Mouse (Mus musculus): ENCODE results near the gene Gli1. TPM values are rescaled to one million over a fixed set of nuclear protein-coding genes. Genes with fewer than 3 reads are reported as not detected.

Gli1 gene
- polyA plus RNA-seq, 1 experiment from 2014 or later = 7.6 TPM

DNA sequence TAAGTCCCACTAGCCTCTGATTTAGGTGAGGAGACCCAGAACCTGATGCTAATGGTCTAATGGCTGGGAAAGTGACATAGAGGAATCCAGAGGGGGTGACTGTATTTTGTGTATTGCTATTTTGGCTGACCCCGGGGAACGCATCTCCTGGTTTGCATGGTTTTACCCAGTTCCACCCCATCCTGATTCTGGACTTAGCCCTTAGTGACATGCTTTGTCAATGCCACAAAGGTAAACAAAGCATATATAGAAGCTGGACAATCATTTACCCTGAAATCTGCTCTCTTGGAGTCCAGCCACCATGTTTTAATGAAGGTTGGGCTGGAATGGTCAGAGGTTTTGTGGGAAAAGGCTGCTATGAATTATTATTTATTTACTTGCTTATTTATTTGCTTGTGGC, 26.5 kb upstream of the Gli1 start:
- Histone ChIP-seq H3K4me3 (ENCODE audit: low read length) (no peak overlapping the region), H3K9ac (ENCODE audit: low read depth, low read length) (no peak overlapping the region), H3K27me3 (replicated peaks; ENCODE audit: control insufficient read depth, insufficient read depth, low read length) (no peaks in the 10 kb centered on the region), H3K27ac (ENCODE audit: low read length) (no peak overlapping the region), H3K4me2 (ENCODE audit: low read depth, low read length) (no peak overlapping the region), H3K4me1 (ENCODE audit: control insufficient read depth, insufficient read depth, low read length) (no peaks in the 10 kb centered on the region), H3K9me3 (ENCODE audit: control insufficient read depth, low read length) (no peaks in the 10 kb centered on the region), H3K36me3 (ENCODE audit: control insufficient read depth, insufficient read depth, low read length) (no peaks in the 10 kb centered on the region)
- WGBS = 58% methylated on average over 2 of the region's 2 CpGs
- ATAC-seq = no peak

DNA sequence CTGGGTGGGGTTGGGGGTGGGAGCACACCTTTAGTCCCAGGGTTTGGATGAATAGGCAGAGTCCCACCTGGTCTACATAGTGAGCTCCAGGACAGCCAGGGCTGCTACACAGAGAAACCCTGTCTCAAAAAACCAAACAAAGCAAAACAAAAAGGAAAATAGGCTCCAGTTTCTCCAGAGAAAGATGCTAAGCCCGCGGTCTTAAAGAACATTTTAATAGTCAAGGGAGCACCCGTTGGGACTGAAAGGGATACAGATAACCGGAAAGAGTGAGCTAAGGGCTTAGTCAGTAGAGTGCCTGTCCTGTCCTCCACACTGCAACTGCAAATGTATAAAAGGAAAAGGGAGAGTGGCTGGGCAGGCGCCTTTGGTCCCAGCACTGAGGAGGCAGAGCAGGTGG, 25.3 kb upstream of the Gli1 start:
- 76% methylated on average over 5 of the region's 5 CpGs for WGBS
- Histone ChIP-seq H3K9me3 (ENCODE audit: control insufficient read depth, low read length) (no peaks in the 10 kb centered on the region), H3K4me3 (ENCODE audit: low read length) (no peak overlapping the region), H3K27ac (ENCODE audit: low read length) (no peak overlapping the region), H3K4me2 (ENCODE audit: low read depth, low read length) (no peak overlapping the region), H3K27me3 (replicated peaks; ENCODE audit: control insufficient read depth, insufficient read depth, low read length) (no peaks in the 10 kb centered on the region), H3K36me3 (ENCODE audit: control insufficient read depth, insufficient read depth, low read length) (no peaks in the 10 kb centered on the region), H3K9ac (ENCODE audit: low read depth, low read length) (no peak overlapping the region), H3K4me1 (ENCODE audit: control insufficient read depth, insufficient read depth, low read length) (no peaks in the 10 kb centered on the region)
- ATAC-seq = no peak

DNA sequence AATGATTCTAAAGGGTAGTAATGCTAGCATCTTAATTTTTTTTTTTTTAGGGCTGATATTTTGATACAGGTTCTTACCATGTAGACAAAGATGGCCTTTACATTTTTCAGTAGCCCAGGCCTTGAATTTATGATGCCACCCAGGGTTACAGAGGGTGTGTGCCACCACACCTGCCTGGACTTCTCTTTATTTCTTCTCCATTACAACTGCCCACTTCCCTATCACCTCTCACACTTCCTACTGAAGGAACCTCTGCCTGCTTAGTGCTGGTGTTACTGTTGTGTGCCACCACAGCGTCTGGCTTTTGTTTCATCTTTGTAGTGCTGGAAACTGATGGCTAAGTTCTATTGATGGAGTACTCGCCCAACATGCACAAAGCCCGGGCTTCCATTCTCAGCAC, 18.9 kb upstream of the Gli1 start:
- no peak overlapping the region for H3K27ac ChIP-seq (ENCODE audit: low read length)
- H3K27me3 ChIP-seq (replicated peaks; ENCODE audit: control insufficient read depth, insufficient read depth, low read length) = no peaks in the 10 kb centered on the region
- H3K4me1 ChIP-seq (ENCODE audit: control insufficient read depth, insufficient read depth, low read length) = no peaks in the 10 kb centered on the region
- no peaks in the 10 kb centered on the region for H3K36me3 ChIP-seq (ENCODE audit: control insufficient read depth, insufficient read depth, low read length)
- H3K9ac ChIP-seq (ENCODE audit: low read depth, low read length) = no peak overlapping the region
- H3K4me3 ChIP-seq (ENCODE audit: low read length) = no peak overlapping the region
- no peaks in the 10 kb centered on the region for H3K9me3 ChIP-seq (ENCODE audit: control insufficient read depth, low read length)
- ATAC-seq = no peak
- 85% methylated on average over 3 of the region's 3 CpGs for WGBS
- H3K4me2 ChIP-seq (ENCODE audit: low read depth, low read length) = no peak overlapping the region

DNA sequence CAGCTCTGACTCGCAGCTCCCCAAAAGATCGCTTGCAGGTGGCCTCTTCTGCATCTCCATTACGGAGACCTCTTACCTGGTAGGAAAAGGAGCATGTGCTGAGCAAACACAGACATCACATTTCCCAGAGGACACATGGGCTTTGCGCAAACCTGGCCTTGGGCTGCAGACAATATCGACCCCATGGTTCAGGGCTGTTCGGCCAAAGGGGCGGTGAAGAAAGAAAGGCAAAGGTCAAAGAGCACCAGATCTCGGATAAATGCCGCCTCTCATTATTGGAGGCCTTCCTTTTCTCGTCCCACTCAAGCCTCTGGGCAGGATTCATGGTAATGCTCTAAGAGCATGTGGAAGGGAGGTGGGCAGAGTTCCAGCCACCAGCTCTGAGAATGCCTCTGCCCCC, 13.6 kb upstream of the Gli1 start:
- no peak for ATAC-seq
- H3K4me1 ChIP-seq (ENCODE audit: control insufficient read depth, insufficient read depth, low read length) = 0 out of 2 replicates have a peak, but pooled peaks cover 2% of the 10 kb centered on the region
- 57% methylated on average over 10 of the region's 10 CpGs for WGBS
- H3K4me3 ChIP-seq (ENCODE audit: low read length) = no peak overlapping the region
- H3K4me2 ChIP-seq (ENCODE audit: low read depth, low read length) = no peak overlapping the region
- no peak overlapping the region for H3K9ac ChIP-seq (ENCODE audit: low read depth, low read length)
- H3K36me3 ChIP-seq (ENCODE audit: control insufficient read depth, insufficient read depth, low read length) = no peaks in the 10 kb centered on the region
- no peaks in the 10 kb centered on the region for H3K9me3 ChIP-seq (ENCODE audit: control insufficient read depth, low read length)
- no peak overlapping the region for H3K27ac ChIP-seq (ENCODE audit: low read length)
- H3K27me3 ChIP-seq (replicated peaks; ENCODE audit: control insufficient read depth, insufficient read depth, low read length) = no peaks in the 10 kb centered on the region

DNA sequence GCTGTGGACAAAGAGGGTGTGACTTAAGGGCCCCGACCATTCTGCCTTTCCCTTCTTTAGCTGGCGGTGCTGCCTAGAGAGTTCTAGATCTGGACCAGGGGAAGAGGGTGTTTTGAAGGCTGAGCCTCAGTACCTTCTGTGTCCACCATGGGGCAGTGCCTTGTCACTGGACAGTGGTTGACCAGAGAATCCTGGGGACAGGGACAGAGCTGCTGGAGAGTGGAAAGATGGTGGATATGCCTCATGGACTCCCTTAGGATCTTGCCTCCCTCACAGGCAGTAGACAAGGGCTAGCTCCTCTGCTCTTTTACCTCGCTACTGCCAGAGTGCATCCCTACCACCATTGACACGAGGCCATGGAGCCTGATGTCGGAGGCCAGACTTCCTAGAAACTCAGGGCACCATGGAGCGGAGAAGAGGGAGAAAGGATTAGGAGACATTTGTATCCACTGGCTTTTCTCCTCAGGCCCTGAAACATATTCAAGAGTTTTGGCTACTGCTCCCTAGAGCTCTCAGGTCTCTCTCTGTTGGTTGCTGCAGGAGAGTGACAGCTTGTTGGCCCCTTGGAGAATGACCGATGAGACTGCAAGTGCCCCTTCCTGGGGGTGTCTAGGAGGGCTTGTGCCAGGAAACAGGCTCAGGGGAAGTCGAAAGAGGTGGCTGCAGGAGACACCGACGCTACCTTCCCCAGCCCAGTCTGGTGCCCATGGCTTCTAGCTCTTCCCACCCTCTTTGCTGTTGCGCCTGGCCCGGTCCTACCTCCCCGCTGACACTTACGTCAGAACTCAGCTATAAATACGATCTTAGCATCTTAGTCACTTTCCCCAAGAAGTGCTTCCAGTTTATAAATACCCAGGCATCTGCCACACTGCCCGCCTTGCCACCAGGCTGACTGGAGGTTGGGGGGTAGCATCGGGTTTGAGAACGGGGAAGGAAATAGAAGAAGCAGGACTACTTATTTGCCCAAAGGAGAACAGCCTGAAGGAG, 12.4 kb upstream of the Gli1 start, which contains the start of gene Inhbe:
Gene Inhbe (minus strand): TSS at position 503 of the 987 bp plus-strand sequence.
- ATAC-seq = no peak
- 80% methylated on average over 18 of the region's 18 CpGs for WGBS

DNA sequence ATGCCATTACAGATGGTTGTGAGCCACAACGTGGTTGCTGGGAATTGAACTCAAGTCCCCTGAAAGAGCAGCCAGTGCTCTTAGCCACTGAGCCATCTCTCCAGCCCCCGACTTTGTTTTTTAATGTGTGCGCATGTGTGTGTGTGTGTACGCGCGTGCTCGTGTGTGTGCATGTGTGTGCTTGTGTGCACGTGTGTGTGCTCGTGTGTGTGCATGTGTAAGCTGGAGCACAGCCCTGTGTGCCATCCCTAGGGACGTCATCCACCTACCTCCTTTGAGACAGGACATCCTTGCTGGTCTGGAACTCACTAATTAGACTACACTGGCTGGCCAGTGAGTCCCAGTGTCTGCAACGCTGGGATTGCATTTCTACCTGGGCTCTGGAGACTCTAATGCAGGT, 11.0 kb upstream of the Gli1 start:
- no peak for ATAC-seq

More for the DNA sequence above, 12.4 kb upstream of the Gli1 start, which contains the start of gene Inhbe:
- H3K9ac ChIP-seq (ENCODE audit: low read depth, low read length) = no peak within 1 kb of the TSS
- no peaks in the 10 kb centered on the region for H3K9me3 ChIP-seq (ENCODE audit: control insufficient read depth, low read length)
- H3K4me3 ChIP-seq (ENCODE audit: low read length) = no peak within 1 kb of the TSS
- H3K27ac ChIP-seq (ENCODE audit: low read length) = no peak within 1 kb of the TSS
- no peaks in the 10 kb centered on the region for H3K36me3 ChIP-seq (ENCODE audit: control insufficient read depth, insufficient read depth, low read length)
- H3K27me3 ChIP-seq (replicated peaks; ENCODE audit: control insufficient read depth, insufficient read depth, low read length) = no peaks in the 10 kb centered on the region
- H3K4me1 ChIP-seq (ENCODE audit: control insufficient read depth, insufficient read depth, low read length) = 0 out of 2 replicates have a peak, but pooled peaks cover 4% of the 10 kb centered on the region
- H3K4me2 ChIP-seq (ENCODE audit: low read depth, low read length) = no peak within 1 kb of the TSS

DNA sequence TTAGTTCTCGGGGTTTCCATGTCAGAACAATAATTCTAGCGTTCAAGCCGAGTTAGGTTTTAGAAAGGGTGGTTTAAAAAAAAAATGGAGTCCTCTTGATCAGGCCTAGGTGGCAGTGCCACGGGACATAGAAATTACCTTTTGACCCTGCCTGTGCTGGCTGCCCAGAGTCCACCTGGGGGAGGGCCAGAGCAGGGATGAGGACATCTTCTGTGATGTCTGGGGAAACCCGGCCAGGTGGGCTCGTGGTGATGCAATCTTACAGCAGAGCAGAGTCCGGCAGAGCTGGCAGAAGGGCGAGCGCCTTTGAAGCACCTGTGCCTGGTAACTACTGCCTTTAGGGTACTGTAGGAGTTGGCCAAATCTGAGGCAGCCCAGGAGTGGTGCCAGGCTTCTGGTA, 10.4 kb upstream of the Gli1 start:
- Histone ChIP-seq H3K36me3 (ENCODE audit: control insufficient read depth, insufficient read depth, low read length) (no peaks in the 10 kb centered on the region), H3K9me3 (ENCODE audit: control insufficient read depth, low read length) (no peaks in the 10 kb centered on the region), H3K4me3 (ENCODE audit: low read length) (no peak overlapping the region), H3K9ac (ENCODE audit: low read depth, low read length) (no peak overlapping the region), H3K27ac (ENCODE audit: low read length) (no peak overlapping the region), H3K4me2 (ENCODE audit: low read depth, low read length) (no peak overlapping the region), H3K4me1 (ENCODE audit: control insufficient read depth, insufficient read depth, low read length) (0 out of 2 replicates have a peak, but pooled peaks cover 4% of the 10 kb centered on the region), H3K27me3 (replicated peaks; ENCODE audit: control insufficient read depth, insufficient read depth, low read length) (no peaks in the 10 kb centered on the region)
- WGBS = 79% methylated on average over 9 of the region's 9 CpGs
- no peak for ATAC-seq

More for the DNA sequence above, 11.0 kb upstream of the Gli1 start:
- Histone ChIP-seq H3K9me3 (ENCODE audit: control insufficient read depth, low read length) (no peaks in the 10 kb centered on the region), H3K4me3 (ENCODE audit: low read length) (no peak overlapping the region), H3K27ac (ENCODE audit: low read length) (no peak overlapping the region), H3K36me3 (ENCODE audit: control insufficient read depth, insufficient read depth, low read length) (no peaks in the 10 kb centered on the region), H3K4me1 (ENCODE audit: control insufficient read depth, insufficient read depth, low read length) (0 out of 2 replicates have a peak, but pooled peaks cover 4% of the 10 kb centered on the region), H3K27me3 (replicated peaks; ENCODE audit: control insufficient read depth, insufficient read depth, low read length) (no peaks in the 10 kb centered on the region), H3K9ac (ENCODE audit: low read depth, low read length) (no peak overlapping the region), H3K4me2 (ENCODE audit: low read depth, low read length) (no peak overlapping the region)
- 88% methylated on average over 11 of the region's 11 CpGs for WGBS

DNA sequence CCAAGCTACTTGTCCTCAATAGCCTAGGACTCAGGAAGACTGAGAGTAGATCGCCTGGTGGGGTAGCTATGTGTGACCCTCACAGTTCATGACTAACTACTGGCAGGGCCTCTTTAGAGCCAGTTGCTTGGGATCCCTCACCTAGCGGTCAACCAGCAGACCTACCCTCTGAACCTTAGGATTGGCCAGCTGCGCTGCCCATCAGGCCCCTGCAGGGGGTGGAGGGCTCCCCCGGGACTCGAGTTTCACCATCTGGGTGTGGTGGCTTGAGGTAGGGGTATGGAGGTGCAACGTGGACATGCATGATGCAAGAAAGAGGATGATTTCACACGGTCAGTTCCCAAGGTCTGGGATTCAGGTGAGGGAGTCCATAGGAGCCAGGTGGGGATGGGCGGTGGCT, 9.9 kb upstream of the Gli1 start:
- H3K9me3 ChIP-seq (ENCODE audit: control insufficient read depth, low read length) = no peaks in the 10 kb centered on the region
- H3K4me1 ChIP-seq (ENCODE audit: control insufficient read depth, insufficient read depth, low read length) = 0 out of 2 replicates have a peak, but pooled peaks cover 4% of the 10 kb centered on the region
- H3K36me3 ChIP-seq (ENCODE audit: control insufficient read depth, insufficient read depth, low read length) = no peaks in the 10 kb centered on the region
- 67% methylated on average over 8 of the region's 8 CpGs for WGBS
- H3K4me2 ChIP-seq (ENCODE audit: low read depth, low read length) = no peak overlapping the region
- no peaks in the 10 kb centered on the region for H3K27me3 ChIP-seq (replicated peaks; ENCODE audit: control insufficient read depth, insufficient read depth, low read length)
- H3K9ac ChIP-seq (ENCODE audit: low read depth, low read length) = no peak overlapping the region
- H3K4me3 ChIP-seq (ENCODE audit: low read length) = no peak overlapping the region
- H3K27ac ChIP-seq (ENCODE audit: low read length) = no peak overlapping the region
- no peak for ATAC-seq

DNA sequence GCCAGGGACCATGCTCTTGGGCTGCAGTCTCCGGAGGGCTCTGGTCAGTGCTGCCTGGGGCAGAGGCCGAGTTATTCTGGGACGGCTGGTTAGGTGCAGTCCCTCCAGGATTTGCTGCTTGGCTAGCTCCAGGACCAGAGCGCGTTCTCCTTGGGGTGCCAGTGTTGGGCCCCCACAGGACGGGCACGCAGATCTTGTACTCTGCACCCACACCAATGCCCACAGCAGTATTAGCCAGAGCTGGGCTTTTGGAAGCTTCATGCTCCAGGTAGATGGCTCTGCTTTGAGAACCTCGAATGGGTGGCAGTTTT, 9.5 kb upstream of the Gli1 start:
- ATAC-seq = peak; percentile 27; the same call in 1 of the 2 replicates
- H3K27ac ChIP-seq (ENCODE audit: low read length) = no peak overlapping the region
- H3K4me1 ChIP-seq (ENCODE audit: control insufficient read depth, insufficient read depth, low read length) = 0 out of 2 replicates have a peak, but pooled peaks cover 4% of the 10 kb centered on the region
- no peaks in the 10 kb centered on the region for H3K9me3 ChIP-seq (ENCODE audit: control insufficient read depth, low read length)
- no peaks in the 10 kb centered on the region for H3K36me3 ChIP-seq (ENCODE audit: control insufficient read depth, insufficient read depth, low read length)
- WGBS = 79% methylated on average over 8 of the region's 8 CpGs
- H3K4me3 ChIP-seq (ENCODE audit: low read length) = no peak overlapping the region
- no peaks in the 10 kb centered on the region for H3K27me3 ChIP-seq (replicated peaks; ENCODE audit: control insufficient read depth, insufficient read depth, low read length)
- no peak overlapping the region for H3K9ac ChIP-seq (ENCODE audit: low read depth, low read length)
- H3K4me2 ChIP-seq (ENCODE audit: low read depth, low read length) = no peak overlapping the region
